Mouse (Mus musculus): ENCODE data around the gene Nhsl2.

GRCm38 (mm10) chrX:102121321-102121720, 272.1 kb downstream of the Nhsl2 start:
- TF ChIP-seq POLR2A (IDR thresholded peaks at IDR 0.05; ENCODE audit: borderline replicate concordance, control insufficient read depth, low read depth, low read length) (no peak), CTCF (IDR thresholded peaks at IDR 0.05; ENCODE audit: control insufficient read depth, insufficient read depth, low read length) (no peak)

Data from bone marrow, adult 2 months (tissue).